Mouse (Mus musculus): ENCODE measurements at regions not wholly inside any gene's neighbourhood (a gene's known extent, or its start where the extent isn't known, plus 50 kb on each side); places are given as distances from the start of the nearest gene placed in this dataset.

DNA sequence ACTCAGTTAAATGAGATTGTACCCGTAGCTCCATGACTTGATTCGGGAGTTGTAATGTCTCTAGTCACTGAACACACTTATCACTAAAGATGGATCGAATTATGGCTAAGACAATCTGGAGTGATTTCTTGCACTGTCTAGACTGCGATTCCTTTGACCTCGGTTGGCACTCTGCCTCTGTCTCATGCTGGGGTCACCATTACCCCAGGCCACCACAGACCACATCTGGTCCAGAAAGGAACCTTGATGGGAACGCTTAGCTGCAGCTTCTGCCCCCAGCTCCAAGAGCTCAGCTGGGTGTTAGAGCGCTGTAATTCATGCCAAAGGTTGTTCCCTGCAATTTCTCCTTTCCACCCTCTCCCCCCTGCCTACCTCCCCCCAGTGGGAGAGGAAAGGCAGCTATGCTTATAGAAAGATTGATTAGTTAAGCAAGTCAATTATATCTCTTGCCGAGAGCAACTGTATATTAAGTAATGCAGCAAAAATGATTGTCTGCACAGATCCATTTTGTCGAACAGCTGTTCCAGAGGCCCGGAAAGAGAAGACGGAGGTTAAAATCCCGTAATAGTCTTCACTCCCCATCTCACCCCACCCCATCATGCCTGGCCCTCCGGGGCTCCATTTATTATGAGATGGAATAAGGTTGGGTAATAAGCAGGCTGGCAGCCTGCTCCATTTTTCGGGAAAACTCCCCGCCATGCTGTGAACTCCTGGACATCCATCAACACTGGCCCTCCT, 314.3 kb upstream of the Gm4791 start:
- Histone ChIP-seq H3K4me1 (ENCODE audit: control insufficient read depth, insufficient read depth, low read length) (no peaks in the 10 kb centered on the region), H3K27ac (ENCODE audit: control insufficient read depth, insufficient read depth, low read depth, low read length) (no peak overlapping the region), H3K27me3 (ENCODE audit: control insufficient read depth, insufficient read depth, low read length) (no peaks in the 10 kb centered on the region), H3K36me3 (ENCODE audit: control insufficient read depth, insufficient read depth, low read length) (no peaks in the 10 kb centered on the region), H3K4me3 (ENCODE audit: control insufficient read depth, low read depth, low read length) (no peak overlapping the region)
- no peak for TF ChIP-seq CTCF (IDR thresholded peaks at IDR 0.05; ENCODE audit: control insufficient read depth, insufficient read depth, insufficient replicate concordance, low read depth, low read length)
- TF ChIP-seq POLR2A (IDR thresholded peaks at IDR 0.05; ENCODE audit: control insufficient read depth, low read depth, low read length), result no peak

- H3K4me1 ChIP-seq (ENCODE audit: control insufficient read depth, insufficient read depth, low read length), result no peaks in the 10 kb centered on the region
- TF ChIP-seq POLR2A (IDR thresholded peaks at IDR 0.05; ENCODE audit: control insufficient read depth, low read depth, low read length) (no peak), CTCF (IDR thresholded peaks at IDR 0.05; ENCODE audit: control insufficient read depth, insufficient read depth, insufficient replicate concordance, low read depth, low read length) (no peak)
- no peaks in the 10 kb centered on the region for H3K36me3 ChIP-seq (ENCODE audit: control insufficient read depth, insufficient read depth, low read length)
- H3K4me3 ChIP-seq (ENCODE audit: control insufficient read depth, low read depth, low read length), result no peak overlapping the region
- H3K27ac ChIP-seq (ENCODE audit: control insufficient read depth, insufficient read depth, low read depth, low read length), result no peak overlapping the region
- no peaks in the 10 kb centered on the region for H3K27me3 ChIP-seq (ENCODE audit: control insufficient read depth, insufficient read depth, low read length)
Observed at GRCm38 (mm10) chr9:46672050-46672449, 326.5 kb upstream of the Gm4791 start.

DNA sequence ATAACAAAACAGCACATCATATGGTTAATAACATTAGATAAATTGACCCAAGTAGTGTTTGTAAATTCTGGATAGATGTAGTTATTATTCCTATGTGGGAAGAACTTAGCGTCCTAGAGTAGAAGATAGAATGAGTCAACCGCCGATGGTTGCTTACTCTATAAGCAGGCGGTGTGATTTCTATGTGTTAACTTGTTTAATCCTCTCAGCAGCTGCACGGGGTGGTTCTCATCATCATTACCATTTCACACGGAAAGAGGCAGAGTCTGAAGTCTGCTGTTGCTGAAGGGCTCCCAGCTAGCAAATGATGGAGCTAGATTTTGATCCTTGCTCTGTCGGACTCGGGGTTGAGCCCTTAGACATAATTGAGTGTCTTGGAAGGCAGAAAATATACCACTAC, 334.6 kb upstream of the 4931429L15Rik start:
- H3K4me1 ChIP-seq (ENCODE audit: control insufficient read depth, insufficient read depth, low read length), result no peaks in the 10 kb centered on the region
- H3K4me3 ChIP-seq (ENCODE audit: control insufficient read depth, low read depth, low read length), result no peak overlapping the region
- TF ChIP-seq CTCF (IDR thresholded peaks at IDR 0.05; ENCODE audit: control insufficient read depth, insufficient read depth, insufficient replicate concordance, low read depth, low read length) (no peak), POLR2A (IDR thresholded peaks at IDR 0.05; ENCODE audit: control insufficient read depth, low read depth, low read length) (no peak)

DNA sequence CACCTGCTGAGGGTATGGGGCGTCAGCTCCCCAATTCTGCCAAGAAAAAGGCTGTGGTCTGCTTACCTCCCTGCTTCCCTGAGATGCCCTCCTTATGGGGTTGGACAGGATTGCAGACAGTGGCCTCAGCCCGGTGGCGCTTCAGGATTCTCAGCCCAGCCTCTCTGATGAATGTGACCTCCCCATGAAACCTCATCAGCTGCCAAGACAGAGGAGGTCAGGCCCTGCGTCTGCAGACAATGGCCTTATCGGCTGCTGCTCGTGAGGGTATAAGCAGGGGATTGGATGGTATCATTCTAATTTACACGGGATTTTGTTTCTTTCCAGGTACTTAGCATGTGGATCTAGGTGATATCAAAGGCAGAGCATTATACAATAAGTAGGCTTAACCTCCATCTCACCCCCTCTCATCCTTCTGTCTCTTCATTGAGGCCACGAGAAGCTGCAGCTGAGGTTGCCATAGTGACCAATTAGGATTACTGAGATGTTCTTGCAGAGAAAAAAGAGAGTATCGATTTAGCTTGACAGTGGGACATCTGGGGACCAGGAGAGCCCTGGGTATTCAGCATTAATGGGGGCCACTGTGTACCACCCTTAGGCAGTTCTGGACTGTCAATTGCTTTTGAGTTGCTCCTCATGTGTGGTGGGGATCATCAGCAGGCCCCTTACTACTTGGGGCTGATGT, 327.6 kb upstream of the 4931429L15Rik start:
- no peaks in the 10 kb centered on the region for H3K4me1 ChIP-seq (ENCODE audit: control insufficient read depth, insufficient read depth, low read length)
- no peaks in the 10 kb centered on the region for H3K36me3 ChIP-seq (ENCODE audit: control insufficient read depth, insufficient read depth, low read length)
- no peak overlapping the region for H3K4me3 ChIP-seq (ENCODE audit: control insufficient read depth, low read depth, low read length)
- no peak overlapping the region for H3K27ac ChIP-seq (ENCODE audit: control insufficient read depth, insufficient read depth, low read depth, low read length)
- H3K27me3 ChIP-seq (ENCODE audit: control insufficient read depth, insufficient read depth, low read length), result no peaks in the 10 kb centered on the region
- TF ChIP-seq CTCF (IDR thresholded peaks at IDR 0.05; ENCODE audit: control insufficient read depth, insufficient read depth, insufficient replicate concordance, low read depth, low read length) (no peak), POLR2A (IDR thresholded peaks at IDR 0.05; ENCODE audit: control insufficient read depth, low read depth, low read length) (no peak)

More for the DNA sequence above, 334.6 kb upstream of the 4931429L15Rik start:
- Histone ChIP-seq H3K36me3 (ENCODE audit: control insufficient read depth, insufficient read depth, low read length) (no peaks in the 10 kb centered on the region), H3K27ac (ENCODE audit: control insufficient read depth, insufficient read depth, low read depth, low read length) (no peak overlapping the region), H3K27me3 (ENCODE audit: control insufficient read depth, insufficient read depth, low read length) (no peaks in the 10 kb centered on the region)

- H3K4me3 ChIP-seq (ENCODE audit: control insufficient read depth, low read depth, low read length), result no peak overlapping the region
- no peak overlapping the region for H3K27ac ChIP-seq (ENCODE audit: control insufficient read depth, insufficient read depth, low read depth, low read length)
- H3K36me3 ChIP-seq (ENCODE audit: control insufficient read depth, insufficient read depth, low read length), result no peaks in the 10 kb centered on the region
- H3K4me1 ChIP-seq (ENCODE audit: control insufficient read depth, insufficient read depth, low read length), result no peaks in the 10 kb centered on the region
- TF ChIP-seq POLR2A (IDR thresholded peaks at IDR 0.05; ENCODE audit: control insufficient read depth, low read depth, low read length) (no peak), CTCF (IDR thresholded peaks at IDR 0.05; ENCODE audit: control insufficient read depth, insufficient read depth, insufficient replicate concordance, low read depth, low read length) (no peak)
- H3K27me3 ChIP-seq (ENCODE audit: control insufficient read depth, insufficient read depth, low read length), result no peaks in the 10 kb centered on the region
Observed at GRCm38 (mm10) chr9:46645469-46645884, 325.7 kb upstream of the 4931429L15Rik start.

DNA sequence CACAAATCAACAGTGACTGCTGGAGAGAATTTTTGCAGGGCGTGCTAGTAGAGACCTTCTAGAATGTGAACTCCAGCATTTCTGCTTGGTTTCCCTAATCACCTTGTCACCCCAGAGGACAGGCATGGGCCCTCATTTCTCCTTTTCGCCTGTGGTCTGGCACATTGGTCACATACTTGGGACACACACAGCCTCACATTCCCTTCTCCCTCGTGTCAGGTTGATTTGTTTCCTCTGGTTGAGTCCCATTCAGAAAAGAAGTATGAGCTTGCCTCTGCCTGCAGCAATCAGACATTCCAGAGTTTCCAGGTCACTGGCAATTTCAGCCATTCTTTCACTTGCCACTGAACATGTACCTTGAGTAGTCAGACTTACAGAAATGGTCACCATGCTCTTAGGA, 323.8 kb upstream of the 4931429L15Rik start:
- Histone ChIP-seq H3K27ac (ENCODE audit: control insufficient read depth, insufficient read depth, low read depth, low read length) (no peak overlapping the region), H3K36me3 (ENCODE audit: control insufficient read depth, insufficient read depth, low read length) (no peaks in the 10 kb centered on the region), H3K4me3 (ENCODE audit: control insufficient read depth, low read depth, low read length) (no peak overlapping the region), H3K4me1 (ENCODE audit: control insufficient read depth, insufficient read depth, low read length) (no peaks in the 10 kb centered on the region), H3K27me3 (ENCODE audit: control insufficient read depth, insufficient read depth, low read length) (no peaks in the 10 kb centered on the region)
- TF ChIP-seq CTCF (IDR thresholded peaks at IDR 0.05; ENCODE audit: control insufficient read depth, insufficient read depth, insufficient replicate concordance, low read depth, low read length) (no peak), POLR2A (IDR thresholded peaks at IDR 0.05; ENCODE audit: control insufficient read depth, low read depth, low read length) (no peak)

GRCm38 (mm10) chr9:46642696-46643095, 322.9 kb upstream of the 4931429L15Rik start:
- TF ChIP-seq POLR2A (IDR thresholded peaks at IDR 0.05; ENCODE audit: control insufficient read depth, low read depth, low read length) (no peak), CTCF (IDR thresholded peaks at IDR 0.05; ENCODE audit: control insufficient read depth, insufficient read depth, insufficient replicate concordance, low read depth, low read length) (no peak)
- Histone ChIP-seq H3K36me3 (ENCODE audit: control insufficient read depth, insufficient read depth, low read length) (no peaks in the 10 kb centered on the region), H3K4me1 (ENCODE audit: control insufficient read depth, insufficient read depth, low read length) (no peaks in the 10 kb centered on the region), H3K27me3 (ENCODE audit: control insufficient read depth, insufficient read depth, low read length) (no peaks in the 10 kb centered on the region), H3K27ac (ENCODE audit: control insufficient read depth, insufficient read depth, low read depth, low read length) (no peak overlapping the region), H3K4me3 (ENCODE audit: control insufficient read depth, low read depth, low read length) (no peak overlapping the region)

Data from testis, adult 2 months (tissue).